Mouse (Mus musculus) adrenal gland, postnatal 10 days (tissue): ENCODE measurements at regions not wholly inside any gene's neighbourhood (a gene's known extent, or its start where the extent isn't known, plus 50 kb on each side); places are given as distances from the start of the nearest gene placed in this dataset.

Experiments used
- DNase-seq: peaks from one replicate; pipeline ENCODE4 v3.0.0; 2021; ENCODE audit warnings: mixed read lengths

DNA sequence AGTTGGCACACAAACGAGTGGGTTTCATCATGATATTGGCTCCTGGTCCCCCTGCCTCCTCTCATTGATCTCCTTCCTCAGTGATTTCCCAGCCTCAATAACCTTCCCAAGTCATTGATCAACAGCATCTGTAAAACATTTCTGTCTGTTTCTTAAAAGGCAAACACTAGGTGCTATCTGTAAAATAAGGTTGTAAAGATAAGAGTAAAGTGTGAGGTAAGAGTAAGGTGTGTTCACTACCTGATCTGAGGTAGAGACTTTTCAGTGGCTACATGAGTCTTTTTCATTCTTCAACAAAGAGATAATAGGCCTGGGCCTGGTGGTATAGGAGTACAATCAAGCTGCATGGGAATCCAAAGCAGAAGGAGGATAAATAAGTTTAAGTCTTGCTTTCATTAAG lies 55.7 kb downstream of the Plk2 start:
- no peak for DNase-seq

DNA sequence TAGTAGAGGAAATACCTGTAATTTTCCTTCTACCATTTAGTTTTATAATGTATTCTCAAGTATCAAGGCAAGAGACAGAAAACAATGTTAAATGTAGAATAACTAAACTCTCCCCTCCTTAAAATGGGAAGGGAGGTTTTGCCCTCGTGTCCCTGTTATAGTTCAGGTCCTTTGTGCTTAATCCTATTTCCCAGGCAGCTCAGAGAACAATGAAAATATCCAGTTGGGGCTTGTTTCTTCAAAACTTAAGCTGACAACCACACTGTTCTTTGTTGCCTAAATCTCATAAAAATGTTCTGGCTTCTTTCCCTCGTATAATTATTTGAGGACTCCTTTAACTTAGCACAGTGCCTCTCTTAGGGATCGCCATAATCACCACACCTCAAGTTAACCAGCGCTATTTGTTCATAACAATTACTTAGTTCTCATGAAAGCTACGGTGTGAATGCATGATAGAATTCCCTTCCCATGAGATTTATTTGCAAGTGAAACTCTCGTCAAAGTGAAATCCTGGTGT lies 57.2 kb downstream of the Plk2 start:
- DNase-seq, result no peak

DNA sequence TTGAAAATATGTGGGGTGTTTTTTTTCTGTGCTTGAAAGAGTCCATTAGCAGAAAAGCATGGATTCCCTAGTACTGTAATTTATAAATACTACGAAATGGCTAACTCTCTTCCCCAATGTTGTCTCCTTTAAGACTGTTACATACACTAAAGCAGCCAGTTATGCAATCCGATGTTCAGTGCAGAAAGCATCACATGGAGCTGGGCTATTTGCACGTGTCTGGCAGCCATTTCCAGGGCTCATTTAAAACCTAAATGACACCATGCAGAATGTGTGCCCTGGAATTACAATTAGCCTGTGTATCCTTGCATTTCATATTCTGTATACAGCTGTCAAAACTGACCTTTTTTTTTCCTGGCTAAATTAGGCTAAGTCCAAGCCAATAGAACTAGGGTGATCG lies 60.2 kb downstream of the Plk2 start:
- no peak for DNase-seq

DNA sequence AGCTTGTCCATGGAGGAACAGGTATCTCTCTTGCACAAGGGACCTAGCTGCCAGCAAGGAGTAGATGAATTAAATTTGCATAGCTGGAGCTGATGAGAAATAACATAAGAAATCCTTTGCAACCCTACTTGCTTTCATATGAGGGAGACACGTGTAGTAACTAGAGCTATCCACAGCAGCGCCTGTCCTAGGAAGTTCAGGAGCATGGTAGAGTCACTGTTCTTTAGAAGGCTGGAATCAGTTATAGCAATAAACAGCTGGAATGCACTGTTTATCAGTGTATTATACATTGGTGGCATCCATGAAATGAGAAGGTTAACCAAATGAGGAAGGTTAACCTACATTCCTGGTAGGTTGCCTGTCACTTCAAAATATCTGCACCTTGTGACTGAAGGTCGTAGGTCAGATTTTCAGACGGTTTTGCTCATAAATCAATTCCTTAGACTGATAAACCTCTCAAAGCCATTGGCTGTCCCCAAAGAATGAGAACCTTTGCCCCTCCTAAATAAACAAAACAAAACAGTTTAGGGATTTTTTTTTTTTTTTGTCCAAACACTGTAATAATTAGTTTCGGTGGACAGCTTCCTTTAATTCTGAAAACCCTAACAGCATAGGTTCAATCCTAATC lies 60.8 kb downstream of the Plk2 start:
- no peak for DNase-seq

DNA sequence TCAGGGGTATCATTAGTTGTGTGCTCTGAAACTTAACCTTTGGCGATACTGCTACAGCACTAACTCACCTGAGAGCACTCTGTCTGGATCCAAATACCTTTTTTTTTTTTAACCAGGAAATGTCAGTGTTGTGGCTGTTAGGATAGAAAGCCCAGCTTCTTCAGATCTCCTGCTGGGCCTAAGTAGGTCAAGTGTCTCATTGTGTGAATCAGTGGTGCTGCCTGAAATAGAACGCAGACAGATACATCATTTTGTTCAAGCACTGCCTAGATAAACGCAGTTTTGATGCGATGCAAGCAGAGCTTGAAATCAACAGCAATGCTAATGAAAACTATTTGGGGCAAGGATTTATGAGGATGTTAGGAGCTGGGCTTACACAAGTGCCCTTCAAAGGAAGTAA lies 63.9 kb downstream of the Plk2 start:
- DNase-seq, result no peak

DNA sequence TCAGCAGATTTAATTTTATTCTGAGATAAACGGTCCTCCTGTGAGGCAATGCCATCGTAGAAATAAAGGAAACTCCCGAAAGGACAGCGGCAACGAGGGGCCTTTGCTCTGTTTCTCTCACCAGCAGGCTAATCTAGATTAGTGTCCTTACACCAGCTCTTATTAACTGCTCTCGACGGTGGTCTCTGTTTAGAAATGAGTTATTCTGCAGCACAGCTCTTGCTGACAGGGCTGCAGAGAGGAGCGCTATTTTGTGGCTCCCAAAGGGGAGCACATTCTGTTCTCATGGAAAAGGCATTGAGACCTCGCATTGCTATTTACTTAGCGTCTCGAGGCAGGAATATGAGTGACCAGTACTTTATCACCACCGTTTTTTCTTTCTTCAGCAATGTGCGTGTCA lies 66.7 kb downstream of the Plk2 start:
- no peak for DNase-seq

DNA sequence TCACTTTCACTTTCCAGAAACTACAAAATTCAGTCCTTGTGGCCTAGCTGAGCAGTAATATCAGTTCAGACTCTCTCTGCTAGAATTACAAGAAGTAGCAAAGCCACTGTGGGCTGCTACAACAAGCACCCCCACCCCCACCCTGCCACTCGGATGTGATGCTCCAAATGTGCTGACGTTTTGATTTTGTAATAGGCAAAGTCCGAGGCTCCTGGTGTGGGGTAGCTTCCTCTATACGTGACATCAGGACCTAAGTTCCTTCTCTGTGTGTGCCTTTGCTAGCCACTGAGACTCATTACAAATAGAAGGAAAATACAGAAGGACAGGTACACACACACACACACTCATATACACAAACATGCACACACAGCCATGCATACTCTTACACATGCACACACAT lies 76.7 kb downstream of the Plk2 start:
- DNase-seq, result no peak

DNA sequence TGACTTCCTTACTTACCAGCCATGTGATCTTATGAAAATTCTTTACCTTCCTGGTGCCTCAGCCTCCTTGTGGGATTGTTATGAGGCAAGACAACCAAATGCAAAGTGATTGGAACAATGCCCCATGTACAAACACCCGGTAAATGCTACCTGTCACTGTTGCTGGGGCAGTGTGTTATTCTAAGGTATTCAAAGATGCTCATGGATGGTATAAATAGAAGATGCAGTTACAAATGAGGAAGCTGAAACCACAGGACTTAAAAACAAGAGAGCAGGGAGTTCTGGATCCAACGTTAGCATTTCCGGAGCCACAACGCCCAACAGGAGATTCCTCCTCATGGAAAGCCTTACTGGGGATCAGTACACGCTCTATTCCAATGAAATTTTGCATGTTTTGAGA lies 82.9 kb downstream of the Plk2 start:
- DNase-seq, result no peak

DNA sequence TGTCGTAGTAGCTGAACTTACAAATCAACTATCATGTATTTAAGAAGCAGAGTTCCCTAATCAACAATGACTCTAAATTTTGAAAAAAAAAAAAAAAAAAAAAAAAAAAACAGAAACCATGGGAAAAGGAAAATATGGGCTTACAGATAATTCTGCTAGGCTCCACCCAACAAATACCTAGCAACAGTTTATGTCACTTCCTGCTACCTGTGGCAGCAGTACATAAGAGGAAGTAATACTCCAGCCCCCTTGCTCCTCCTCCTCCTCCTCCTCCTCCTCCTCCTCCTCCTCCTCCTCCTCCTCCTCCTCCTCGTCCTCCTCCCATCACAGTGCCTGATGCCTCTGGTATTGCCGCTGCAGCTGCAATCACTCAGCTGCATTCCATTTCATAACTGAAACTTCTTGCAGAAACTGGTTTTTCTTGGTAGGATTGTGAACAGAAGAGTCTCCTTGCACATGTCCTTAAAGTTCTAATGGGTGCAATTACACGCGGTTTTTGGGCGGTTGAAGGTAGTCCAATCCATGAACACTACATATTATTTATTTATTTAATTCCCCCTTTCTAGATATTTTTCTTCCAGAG lies 89.6 kb downstream of the Plk2 start:
- no peak for DNase-seq

DNA sequence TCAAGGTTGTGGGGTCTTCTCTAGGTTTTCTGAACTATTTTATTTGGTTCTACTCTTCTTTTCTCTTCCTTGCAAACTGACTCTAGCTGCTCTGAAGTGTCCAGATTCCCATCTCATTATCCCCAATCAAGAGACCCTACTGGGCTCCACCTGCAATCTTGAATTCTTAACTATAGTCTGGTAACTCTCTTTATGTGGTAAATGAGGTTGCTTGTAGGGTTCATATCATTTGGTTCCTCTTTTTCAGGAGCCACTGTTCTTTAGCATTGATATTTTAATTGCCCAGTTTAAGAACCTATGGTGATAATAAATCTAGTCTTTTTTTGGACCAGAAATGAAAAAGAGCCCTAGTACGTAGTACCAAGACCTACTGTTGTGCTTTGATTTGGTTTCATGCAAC lies 90.7 kb downstream of the Plk2 start:
- no peak for DNase-seq

DNA sequence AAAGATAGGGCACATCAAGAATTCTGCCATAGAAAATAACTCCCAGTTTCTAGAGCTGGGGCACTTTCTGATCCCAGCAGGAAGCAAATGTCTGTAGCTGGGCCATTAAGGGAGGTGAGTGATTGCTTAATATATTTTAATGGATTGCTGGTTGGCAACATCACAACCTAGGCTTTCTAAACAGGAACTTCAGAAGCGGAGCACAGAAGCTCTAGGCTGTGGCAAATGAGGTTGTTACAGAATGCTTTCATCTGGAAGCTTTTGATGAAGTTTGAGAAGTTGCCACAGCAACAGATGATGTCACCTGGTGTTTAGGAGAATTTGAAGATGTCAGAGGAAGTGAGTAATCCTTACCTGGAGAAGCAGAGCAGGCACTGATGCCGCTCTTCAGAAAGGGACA lies 95.3 kb downstream of the Plk2 start:
- DNase-seq, result no peak

DNA sequence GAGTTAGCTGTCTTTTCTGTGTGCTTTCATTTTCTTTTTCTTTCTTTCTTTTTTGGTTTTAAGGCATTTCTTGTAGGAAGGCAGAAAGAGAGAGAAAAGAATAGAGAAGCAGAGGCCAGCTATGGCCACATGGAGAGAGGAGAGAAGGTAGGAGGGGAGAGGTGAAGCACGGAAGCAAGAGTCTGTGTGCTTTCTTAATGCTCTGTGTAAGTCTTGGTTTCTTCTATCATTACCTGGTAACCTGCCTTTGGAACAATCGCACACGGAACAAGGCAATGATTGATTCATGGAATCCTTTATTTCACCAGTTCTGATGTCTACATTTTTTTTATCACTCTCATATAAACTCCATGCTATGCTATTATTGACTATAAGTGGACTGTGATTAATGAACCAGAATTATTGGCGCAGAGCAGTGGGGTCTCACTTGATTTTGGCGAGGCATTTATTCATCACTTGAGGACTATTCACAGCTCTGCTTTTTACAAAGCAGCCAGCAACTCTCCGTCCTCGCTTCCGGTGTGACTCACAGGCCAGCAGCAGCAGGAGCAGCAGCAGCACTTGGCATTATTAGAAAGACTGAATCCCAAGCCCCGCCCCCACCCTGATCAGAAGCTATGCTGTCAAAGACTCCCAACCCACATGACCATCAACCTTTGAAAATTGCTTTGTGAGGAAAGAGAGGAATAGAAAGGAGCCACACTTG lies 97.6 kb downstream of the Plk2 start:
- DNase-seq, result peak; percentile 26

DNA sequence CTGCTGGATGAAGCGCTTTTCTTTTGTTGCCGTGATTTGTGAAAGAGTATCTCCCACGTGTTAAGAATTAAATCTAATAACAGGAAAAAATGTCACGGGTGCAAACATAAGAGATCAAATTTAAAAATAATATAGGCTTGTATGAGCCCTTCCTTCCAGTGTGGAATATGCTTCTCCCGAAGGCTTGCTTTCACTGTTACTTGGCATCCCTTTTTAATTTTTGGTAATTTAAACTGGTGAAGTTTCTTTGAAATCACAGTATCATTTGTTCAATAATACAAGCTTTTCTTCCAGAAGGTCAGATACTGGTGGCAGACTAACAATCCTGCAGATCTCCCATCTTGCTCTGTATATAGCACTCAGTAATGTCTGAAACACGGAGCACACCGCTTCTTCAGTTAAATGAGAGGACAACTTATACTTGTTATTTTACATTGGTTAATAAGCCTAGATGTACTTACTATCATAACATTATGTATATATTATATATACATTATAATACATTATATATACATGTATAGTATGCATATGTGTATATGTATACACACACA lies 98.2 kb downstream of the Plk2 start:
- no peak for DNase-seq

DNA sequence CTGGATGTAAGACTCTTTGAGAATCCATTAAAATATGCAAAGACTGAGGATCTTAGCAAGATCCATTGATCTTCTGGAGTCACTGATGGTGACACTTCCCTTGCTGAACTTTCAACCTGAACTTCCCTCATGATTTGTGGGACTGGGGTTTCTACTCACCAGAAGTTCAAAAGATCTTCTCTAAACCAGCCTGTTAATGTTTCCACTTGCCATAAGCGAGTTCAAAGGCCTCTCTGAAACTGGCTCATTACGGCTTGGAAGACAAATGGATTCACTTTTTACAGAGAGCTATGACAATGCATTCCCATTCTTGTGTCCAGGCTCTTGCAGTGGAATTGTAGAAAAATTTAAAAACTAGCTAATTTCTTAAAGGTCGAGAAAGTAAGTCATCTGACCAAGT lies 102.6 kb downstream of the Plk2 start:
- DNase-seq, result no peak

DNA sequence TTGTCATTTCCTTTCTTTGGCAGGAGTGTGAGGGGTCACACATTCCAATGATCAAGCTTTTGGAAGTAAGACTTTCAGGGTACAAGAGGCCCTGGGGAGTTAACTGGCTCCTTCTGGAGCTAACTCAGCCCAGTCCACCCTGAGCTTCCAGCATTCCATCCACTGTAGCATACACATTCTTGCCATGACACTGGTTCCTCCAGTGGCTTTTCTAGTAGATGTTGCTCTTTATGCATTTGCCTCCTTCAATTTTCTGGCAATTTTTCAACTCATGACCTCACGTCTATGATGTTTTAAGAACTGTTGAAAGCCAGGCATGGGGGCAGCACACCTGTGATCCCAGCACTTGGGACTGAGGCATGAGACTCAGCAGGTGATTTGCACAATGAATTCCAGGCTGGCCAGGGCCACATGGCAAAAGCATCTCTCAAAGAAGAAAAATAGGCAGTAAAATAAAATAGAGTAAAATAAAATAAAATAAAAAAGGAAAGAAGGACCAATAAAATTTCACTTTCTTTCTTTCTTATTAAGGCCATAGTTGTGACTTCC lies 113.0 kb downstream of the Plk2 start:
- DNase-seq, result no peak

DNA sequence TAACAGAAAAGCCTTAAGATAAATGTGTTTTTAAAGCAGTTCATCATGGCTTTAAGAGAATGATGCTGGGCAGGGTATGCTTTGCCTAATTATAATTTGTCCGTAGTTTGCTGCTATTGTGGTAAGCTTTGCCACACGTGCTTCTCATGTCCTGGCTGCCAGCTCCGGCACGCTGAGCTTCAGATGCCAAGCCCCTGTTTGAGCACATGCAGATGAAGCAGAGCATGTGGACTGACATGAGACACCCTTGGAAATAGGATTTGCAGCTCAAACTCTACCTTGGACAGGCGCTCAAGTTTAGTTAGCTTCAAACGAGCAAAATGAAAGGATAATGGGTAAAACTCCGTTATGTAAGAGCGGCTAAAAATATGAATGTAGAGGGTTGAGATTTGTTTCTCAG lies 123.1 kb downstream of the Plk2 start:
- no peak for DNase-seq

DNA sequence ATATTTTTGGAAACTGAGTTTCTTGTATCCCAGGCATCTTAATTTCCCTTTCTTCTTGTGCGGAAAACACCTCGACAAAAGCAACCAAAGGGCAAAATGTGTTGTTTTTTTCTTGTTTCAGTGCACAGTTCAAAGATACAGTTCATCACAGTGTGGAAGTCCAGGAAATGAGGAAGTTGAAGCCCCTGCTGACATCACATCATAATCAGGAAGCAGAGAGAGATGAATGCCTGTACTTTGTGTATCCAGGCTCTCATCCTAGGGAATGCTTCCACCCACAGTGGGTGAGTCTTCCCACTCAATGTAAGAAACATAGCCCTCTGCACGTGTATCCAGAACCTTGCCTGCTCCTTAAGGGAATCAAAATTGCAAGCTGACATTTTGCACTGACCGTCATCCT lies 128.1 kb downstream of the Plk2 start:
- DNase-seq, result no peak

DNA sequence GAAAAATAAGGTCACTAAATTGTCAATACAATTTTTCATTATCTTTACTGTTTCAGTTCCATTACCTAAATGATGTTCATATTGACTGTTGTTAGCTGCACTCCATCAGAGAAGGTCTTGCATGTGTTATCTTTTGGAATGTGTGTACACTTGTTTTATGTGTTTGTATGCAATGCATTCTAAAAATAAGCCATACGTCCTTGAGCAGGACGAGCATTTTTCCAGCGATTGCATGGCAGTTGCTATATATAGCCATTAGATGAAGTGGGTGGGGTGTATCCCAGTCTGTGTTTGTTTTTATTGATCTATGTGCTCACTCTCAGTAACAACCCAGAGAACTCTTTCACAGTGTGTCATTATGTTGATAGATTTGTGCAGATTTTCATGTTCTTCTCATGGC lies 132.8 kb downstream of the Plk2 start:
- no peak for DNase-seq

DNA sequence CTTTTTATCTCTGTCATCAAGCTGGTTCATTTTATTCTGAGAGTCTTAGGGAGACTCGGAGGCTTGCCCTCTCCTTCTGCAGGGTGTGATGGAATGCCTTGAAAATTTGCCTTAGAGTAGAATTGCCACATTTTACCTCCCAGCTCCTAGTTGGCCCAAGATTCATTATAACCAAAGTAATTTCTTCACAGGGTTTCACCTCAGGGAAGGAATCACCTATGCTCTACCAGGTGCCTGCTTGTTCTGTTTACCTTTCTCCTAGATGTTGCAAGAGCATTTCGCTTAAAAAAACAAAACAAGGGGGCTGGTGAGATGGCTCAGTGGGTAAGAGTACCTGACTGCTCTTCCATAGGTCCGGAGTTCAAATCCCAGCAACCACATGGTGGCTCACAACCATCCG lies 134.8 kb downstream of the Plk2 start:
- no peak for DNase-seq

DNA sequence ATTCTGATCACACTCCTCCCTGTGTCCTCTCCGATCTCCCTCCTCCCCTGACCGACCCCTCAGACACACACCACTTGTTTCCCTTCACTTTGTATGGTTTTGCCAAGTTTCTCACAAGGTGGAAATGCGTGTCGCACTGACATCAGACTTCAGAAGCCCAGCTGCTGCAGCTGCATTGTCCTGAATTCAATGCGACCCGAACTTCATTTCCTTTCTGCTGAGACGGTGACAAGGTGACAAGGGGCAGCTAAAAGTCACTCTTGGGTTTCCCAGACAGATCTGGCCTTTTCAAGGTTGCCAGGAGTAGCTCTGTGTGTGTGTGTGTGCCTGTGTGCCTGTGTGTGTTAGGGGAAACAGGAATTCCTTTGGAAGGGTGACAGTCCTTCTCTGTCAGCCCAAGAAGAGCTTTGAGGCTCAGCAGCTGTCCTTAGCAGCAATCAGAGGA lies 139.5 kb downstream of the Plk2 start:
- DNase-seq, result peak; percentile 20

DNA sequence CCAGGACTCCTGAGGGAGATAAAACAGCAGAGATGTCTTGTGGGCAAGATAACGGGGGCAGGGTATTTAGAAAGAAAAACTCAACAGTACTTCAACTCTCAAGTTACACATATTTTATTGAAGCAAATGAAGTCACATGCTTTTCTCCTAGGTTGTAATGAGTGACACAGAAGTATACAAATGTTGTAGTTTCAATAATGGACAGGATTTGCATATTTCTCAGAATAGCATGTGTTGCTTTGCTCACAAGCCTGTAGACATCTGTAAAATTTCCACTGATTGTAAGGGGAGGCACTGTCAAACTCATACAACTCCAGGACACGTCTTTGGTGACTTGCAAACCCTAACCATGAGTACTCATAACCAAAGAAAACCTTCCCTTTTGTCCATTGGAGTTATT lies 140.9 kb downstream of the Plk2 start:
- DNase-seq, result no peak

DNA sequence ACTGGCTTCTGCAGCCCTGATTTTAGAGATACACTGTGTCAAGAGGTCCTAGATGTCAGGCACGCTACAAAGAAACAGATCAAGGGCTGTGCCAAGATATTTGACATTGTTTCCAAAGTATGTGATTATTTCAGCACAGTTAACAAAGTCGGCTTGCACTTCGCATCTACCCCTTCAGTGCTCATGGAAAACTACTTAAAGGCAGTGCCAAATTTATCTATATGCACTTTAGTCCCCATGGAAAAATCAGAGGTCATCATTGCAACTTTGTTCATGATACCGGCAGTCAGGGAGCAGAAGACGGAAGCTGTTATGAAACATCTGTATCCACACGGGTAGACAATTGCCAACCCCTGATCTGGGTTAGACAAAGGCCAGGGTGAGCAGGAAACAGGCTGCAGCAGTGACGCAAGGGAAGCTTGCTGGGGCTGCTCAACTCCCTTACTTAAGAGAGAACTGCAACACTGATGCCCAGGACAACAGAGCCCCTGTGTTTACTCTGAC lies 143.2 kb downstream of the Plk2 start:
- peak; percentile 51 for DNase-seq
